ENCODE assay signal across 28 mouse cellular contexts in genomic region chr2:11300362-11300761, GRCm38 (mm10).
DNase-seq lines count a peak whose midpoint lies in the region; ATAC-seq and TF ChIP-seq lines count a peak whose summit lies in the region.
"Had no signal": no experiment of that assay in that cellular context is flagged by ENCODE, and none has a peak within 500 bp of the region (broad histone marks: within the 10 kb centered on the region; RNA-seq: fewer than 3 reads in every experiment).

No protein-coding gene starts in this region.

- WGBS in kidney, adult 2 months: 88% methylated on average over 6 of the region's 6 CpGs

- no peaks in the 10 kb centered on the region for H3K36me3 ChIP-seq in kidney, adult 2 months (ENCODE audit: control insufficient read depth, insufficient read depth, low read length)
- H3K36me3 ChIP-seq: embryonic facial prominence, embryonic 10.5 days; embryonic facial prominence, embryonic 15.5 days; forebrain, embryonic 12.5 days; hindbrain, embryonic 13.5 days; lung, embryonic 15.5 days; midbrain, embryonic 13.5 days; neural tube, embryonic 15.5 days had no signal

- ATAC-seq in monocyte, adult 5-6 weeks (replicated peaks; ENCODE audit: insufficient number of reproducible peaks, low FRiP score, low TSS enrichment, poor library complexity, severe bottlenecking): peak; percentile 56; the same call in 1 of the 2 replicates
- ATAC-seq: CD4-positive, CD25-positive, alpha-beta regulatory T cell, adult 4 months; intestine, embryonic 16.5 days; midbrain, embryonic 13.5 days had no signal

- intact Hi-C loops in heart, postnatal 10 days (cut with DNase I): no loop called here

- H3K27ac ChIP-seq in kidney, adult 2 months (ENCODE audit: insufficient read depth, low read depth, low read length): no peak overlapping the region
- H3K27ac ChIP-seq: embryonic facial prominence, embryonic 10.5 days; embryonic facial prominence, embryonic 15.5 days; forebrain, embryonic 12.5 days; hindbrain, embryonic 13.5 days; liver, embryonic 14.5 days; lung, embryonic 15.5 days; midbrain, embryonic 13.5 days; neural tube, embryonic 15.5 days had no signal

- peak; percentile 76 for DNase-seq in heart, adult 11 months
- DNase-seq in heart, postnatal 10 days: no peak
- DNase-seq in lung, postnatal 36 days: peak; percentile 28
- no peak for DNase-seq in lung, postnatal 10 days
- DNase-seq in kidney, adult 2 months: no peak
- DNase-seq in adrenal gland, adult (ENCODE audit: inconsistent age in 2 of 2, low spot score in 1 of 2): no peak
- DNase-seq: adrenal gland, postnatal 25 days; cerebellum, adult 2 months; cerebellum, postnatal 14 days; gastrocnemius, postnatal 36 days; kidney, adult 9 months; kidney, postnatal 14 days; layer of hippocampus, adult 9-11 months; liver; right cerebral cortex, adult 18-20 months; spleen, adult 18-20 months; thymus, postnatal 25 days had no signal

- TF ChIP-seq POLR2A in kidney, adult 2 months (IDR thresholded peaks at IDR 0.05; ENCODE audit: low read depth, low read length): no peak

- H3K4me1 ChIP-seq in kidney, adult 2 months (ENCODE audit: control insufficient read depth, insufficient read depth, low read length): no peaks in the 10 kb centered on the region
- H3K4me1 ChIP-seq: embryonic facial prominence, embryonic 10.5 days; embryonic facial prominence, embryonic 15.5 days; forebrain, embryonic 12.5 days; hindbrain, embryonic 13.5 days; lung, embryonic 15.5 days; midbrain, embryonic 13.5 days; neural tube, embryonic 15.5 days had no signal

- TF ChIP-seq CTCF in kidney, adult 2 months (conservative IDR thresholded peaks at IDR 0.05; ENCODE audit: insufficient read depth, insufficient read length, low read depth, low read length): no peak

- no peak overlapping the region for H3K4me3 ChIP-seq in kidney, adult 2 months (ENCODE audit: insufficient read depth, low read depth, low read length)
- H3K4me3 ChIP-seq: embryonic facial prominence, embryonic 10.5 days; embryonic facial prominence, embryonic 15.5 days; forebrain, embryonic 12.5 days; hindbrain, embryonic 13.5 days; lung, embryonic 15.5 days; midbrain, embryonic 13.5 days; neural tube, embryonic 15.5 days had no signal

- H3K27me3 ChIP-seq in kidney, adult 2 months (replicated peaks; ENCODE audit: control insufficient read depth, insufficient read depth, low read length): no peaks in the 10 kb centered on the region
- H3K27me3 ChIP-seq: embryonic facial prominence, embryonic 15.5 days; forebrain, embryonic 12.5 days; hindbrain, embryonic 13.5 days; lung, embryonic 15.5 days; midbrain, embryonic 13.5 days; neural tube, embryonic 15.5 days had no signal

Comparison
In these comparisons a context has a peak if more than half of its experiments do, and no peak if none do; other contexts are left out.
1. DNase-seq: peak in heart, adult 11 months (single experiment) and lung, postnatal 36 days (single experiment); none in heart, postnatal 10 days (0 of 2), lung, postnatal 10 days (single experiment), kidney, adult 2 months (single experiment) and adrenal gland, adult (0 of 2).